Mouse (Mus musculus): ENCODE data around the gene Ifrd1.

DNA sequence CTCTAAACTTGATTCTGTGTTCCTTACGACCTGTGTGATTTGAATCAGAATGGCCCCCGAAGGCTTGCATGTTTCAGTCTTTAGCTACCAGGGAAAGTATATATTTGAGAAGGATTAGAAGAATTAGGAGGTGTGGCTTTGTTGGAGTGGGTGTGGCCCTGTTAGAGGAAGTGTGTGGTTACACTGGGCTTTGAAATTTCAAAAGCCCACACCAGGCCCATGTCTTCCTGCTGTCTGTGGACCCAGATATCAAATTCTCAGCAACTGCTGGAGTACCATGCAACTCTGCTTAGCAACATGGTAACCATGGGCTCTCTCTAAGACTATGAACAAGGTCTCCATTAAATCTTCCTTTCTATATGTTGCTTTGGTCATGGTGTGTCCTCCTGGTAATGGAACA is 76.7 kb downstream of the Ifrd1 start:
- TF ChIP-seq POLR2A (IDR thresholded peaks at IDR 0.05; ENCODE audit: low read depth, low read length) = no peak
- no peak for TF ChIP-seq CTCF (IDR thresholded peaks at IDR 0.05; ENCODE audit: extremely low read depth, insufficient read length, insufficient replicate concordance, low read depth, low read length)
